Mouse (Mus musculus): ENCODE data around the gene Olfr552.

DNA sequence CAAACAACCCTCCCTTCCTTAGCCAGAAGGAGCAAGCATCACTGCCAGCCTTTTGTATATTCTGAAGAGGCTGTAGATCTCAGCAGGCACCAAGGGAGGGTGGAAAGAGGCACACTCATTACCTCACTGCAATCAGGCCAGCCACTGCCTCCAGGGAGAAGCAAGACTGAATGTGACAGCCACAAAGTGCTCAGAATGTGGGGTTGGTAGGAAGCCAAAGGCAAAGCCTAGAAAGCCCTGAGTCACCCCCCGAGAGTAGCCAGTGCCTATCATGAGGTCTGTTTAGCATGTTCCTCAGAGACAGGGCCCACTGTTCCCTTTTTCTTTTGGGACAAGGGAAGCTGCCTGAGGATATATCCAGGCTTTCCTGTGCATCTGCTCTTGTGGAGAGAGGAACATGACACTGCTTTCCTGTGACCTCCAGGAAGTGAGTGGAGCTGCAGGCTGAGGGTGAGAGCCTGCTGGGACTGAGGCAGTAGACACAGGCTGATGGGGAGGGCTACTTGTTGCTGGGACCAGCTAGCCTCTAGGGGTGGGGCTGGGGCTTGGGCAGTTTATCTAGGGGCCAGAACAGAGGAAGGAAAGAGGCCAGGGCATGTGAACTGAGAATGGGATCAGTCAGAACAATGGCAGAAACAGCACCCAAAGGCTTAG, at the start of gene Olfr552:
- TF ChIP-seq CTCF (IDR thresholded peaks at IDR 0.05; ENCODE audit: extremely low read depth, insufficient read depth, low read length) (no peak), POLR2A (IDR thresholded peaks at IDR 0.05; ENCODE audit: extremely low read depth, insufficient read depth, low read length) (no peak)
